Mouse (Mus musculus): ENCODE measurements at regions not wholly inside any gene's neighbourhood (a gene's known extent, or its start where the extent isn't known, plus 50 kb on each side); places are given as distances from the start of the nearest gene placed in this dataset.

- DNase-seq (ENCODE audit: extremely low spot score in 1 of 2, low spot score in 2 of 2) = no peak
- intact Hi-C loops (cut with DNase I) = no loop called here
Observed at GRCm38 (mm10) chr16:57823329-57823728, 68.8 kb upstream of the Col8a1 start.

GRCm38 (mm10) chr16:57845416-57845815 lies 90.9 kb upstream of the Col8a1 start:
- no peak for DNase-seq (ENCODE audit: extremely low spot score in 1 of 2, low spot score in 2 of 2)
- intact Hi-C loops (cut with DNase I) = no loop called here

GRCm38 (mm10) chr16:57846386-57846785 lies 91.8 kb upstream of the Col8a1 start:
- intact Hi-C loops (cut with DNase I) = no loop called here
- DNase-seq (ENCODE audit: extremely low spot score in 1 of 2, low spot score in 2 of 2) = no peak

- DNase-seq (ENCODE audit: extremely low spot score in 1 of 2, low spot score in 2 of 2) = no peak
- intact Hi-C loops (cut with DNase I) = no loop called here
Observed at GRCm38 (mm10) chr16:57851854-57852253, 97.3 kb upstream of the Col8a1 start.

- no peak for DNase-seq (ENCODE audit: extremely low spot score in 1 of 2, low spot score in 2 of 2)
- intact Hi-C loops (cut with DNase I) = no loop called here
Observed at GRCm38 (mm10) chr16:57852838-57853460, 98.4 kb upstream of the Col8a1 start.

- intact Hi-C loops (cut with DNase I) = no loop called here
- DNase-seq (ENCODE audit: extremely low spot score in 1 of 2, low spot score in 2 of 2) = no peak
Observed at GRCm38 (mm10) chr16:57853751-57854150, 99.2 kb upstream of the Col8a1 start.

- intact Hi-C loops (cut with DNase I) = no loop called here
Observed at GRCm38 (mm10) chr16:57857071-57857470, 102.5 kb upstream of the Col8a1 start.

GRCm38 (mm10) chr16:57858151-57858764 lies 103.7 kb upstream of the Col8a1 start:
- no peak for DNase-seq (ENCODE audit: extremely low spot score in 1 of 2, low spot score in 2 of 2)
- intact Hi-C loops (cut with DNase I) = no loop called here

More at GRCm38 (mm10) chr16:57857071-57857470, 102.5 kb upstream of the Col8a1 start:
- DNase-seq (ENCODE audit: extremely low spot score in 1 of 2, low spot score in 2 of 2) = no peak

GRCm38 (mm10) chr16:57858765-57859201 lies 104.2 kb upstream of the Col8a1 start:
- DNase-seq (ENCODE audit: extremely low spot score in 1 of 2, low spot score in 2 of 2) = peak in 1 of 2 experiments; percentile 20
- intact Hi-C loops (cut with DNase I) = no loop called here

- DNase-seq (ENCODE audit: extremely low spot score in 1 of 2, low spot score in 2 of 2) = no peak
- intact Hi-C loops (cut with DNase I) = no loop called here
Observed at GRCm38 (mm10) chr16:57863206-57863860, 108.8 kb upstream of the Col8a1 start.

- no peak for DNase-seq (ENCODE audit: extremely low spot score in 1 of 2, low spot score in 2 of 2)
- intact Hi-C loops (cut with DNase I) = no loop called here
Observed at GRCm38 (mm10) chr16:57876857-57877256, 122.3 kb upstream of the Col8a1 start.

GRCm38 (mm10) chr16:57881575-57882094 lies 127.1 kb upstream of the Col8a1 start:
- intact Hi-C loops (cut with DNase I) = no loop called here
- no peak for DNase-seq (ENCODE audit: extremely low spot score in 1 of 2, low spot score in 2 of 2)

- intact Hi-C loops (cut with DNase I) = no loop called here
- DNase-seq (ENCODE audit: extremely low spot score in 1 of 2, low spot score in 2 of 2) = no peak
Observed at GRCm38 (mm10) chr16:57888138-57888537, 133.6 kb upstream of the Col8a1 start.

- DNase-seq (ENCODE audit: extremely low spot score in 1 of 2, low spot score in 2 of 2) = no peak
- intact Hi-C loops (cut with DNase I) = no loop called here
Observed at GRCm38 (mm10) chr16:57888553-57888952, 134.0 kb upstream of the Col8a1 start.

- no peak for DNase-seq (ENCODE audit: extremely low spot score in 1 of 2, low spot score in 2 of 2)
- intact Hi-C loops (cut with DNase I) = no loop called here
Observed at GRCm38 (mm10) chr16:57890135-57890534, 135.6 kb upstream of the Col8a1 start.

GRCm38 (mm10) chr16:57893111-57893510 lies 138.6 kb upstream of the Col8a1 start:
- no peak for DNase-seq (ENCODE audit: extremely low spot score in 1 of 2, low spot score in 2 of 2)
- intact Hi-C loops (cut with DNase I) = no loop called here

GRCm38 (mm10) chr16:57893698-57894352 lies 139.3 kb upstream of the Col8a1 start:
- intact Hi-C loops (cut with DNase I) = no loop called here

GRCm38 (mm10) chr16:57901006-57901405 lies 146.5 kb upstream of the Col8a1 start:
- intact Hi-C loops (cut with DNase I) = no loop called here
- no peak for DNase-seq (ENCODE audit: extremely low spot score in 1 of 2, low spot score in 2 of 2)

More at GRCm38 (mm10) chr16:57893698-57894352, 139.3 kb upstream of the Col8a1 start:
- no peak for DNase-seq (ENCODE audit: extremely low spot score in 1 of 2, low spot score in 2 of 2)

- intact Hi-C loops (cut with DNase I) = no loop called here
- no peak for DNase-seq (ENCODE audit: extremely low spot score in 1 of 2, low spot score in 2 of 2)
Observed at GRCm38 (mm10) chr16:57902498-57902897, 148.0 kb upstream of the Col8a1 start.

All from left cerebral cortex, postnatal 10 days (tissue).